Mouse (Mus musculus) hindbrain, embryonic 10.5 days (tissue): Measurements from ENCODE around the gene Gm13287. TPM values are rescaled to one million over a fixed set of nuclear protein-coding genes. Genes with fewer than 3 reads are reported as not detected.

ENCODE experiments used
- polyA plus RNA-seq: library from polyadenylated mRNA; unstranded; fragments of >200 nt; fragmentation: Nextera tagmentation; extraction: Ambion mirVana; gene quantifications from 2 replicates; pipeline ENCODE4 v1.2.1, GENCODE M21; 2016

Gene Gm13287
- polyA plus RNA-seq, 1 experiment from 2014 or later, result not detected

Other genes with a start within 250 kb of the Gm13287 start
- not detected in 2 replicates for gene Ifna15, start 245.0 kb upstream of the Gm13287 start, polyA plus RNA-seq
- gene Ifna14, start 231.5 kb upstream of the Gm13287 start, polyA plus RNA-seq, result not detected in 2 replicates
- gene Ifna9, start 210.9 kb upstream of the Gm13287 start, polyA plus RNA-seq, result not detected in 2 replicates
- gene Ifna12, start 199.9 kb upstream of the Gm13287 start, polyA plus RNA-seq, result not detected in 2 replicates
- not detected in 2 replicates for gene C87499, start 168.8 kb upstream of the Gm13287 start, polyA plus RNA-seq
- not detected in 2 replicates for gene Ifna13, start 158.8 kb upstream of the Gm13287 start, polyA plus RNA-seq
- not detected in 2 replicates for gene Ifna16, start 126.3 kb upstream of the Gm13287 start, polyA plus RNA-seq
- not detected in 2 replicates for gene Ifna2, start 119.3 kb upstream of the Gm13287 start, polyA plus RNA-seq
- not detected in 2 replicates for gene Ifnab, start 111.9 kb upstream of the Gm13287 start, polyA plus RNA-seq
- gene Gm26566, start 81.4 kb upstream of the Gm13287 start, polyA plus RNA-seq, result 0.68 and 1.3 TPM in 2 replicates
- gene Klhl9, start 80.8 kb upstream of the Gm13287 start, polyA plus RNA-seq, result 74.4 and 90.5 TPM in 2 replicates
- gene Gm13271, start 48.4 kb upstream of the Gm13287 start, polyA plus RNA-seq, result not detected in 2 replicates
- 0.34 TPM in 1 of 2 replicates, not detected in the other for gene Gm13283, start 43.1 kb upstream of the Gm13287 start, polyA plus RNA-seq
- 0.22 TPM in 1 of 2 replicates, not detected in the other for gene Gm13290, start 29.4 kb upstream of the Gm13287 start, polyA plus RNA-seq
- not detected in 2 replicates for gene Gm13289, start 26.3 kb upstream of the Gm13287 start, polyA plus RNA-seq
- not detected in 2 replicates for gene Gm13272, start 23.4 kb upstream of the Gm13287 start, polyA plus RNA-seq
- gene Ifnz, start 21.1 kb upstream of the Gm13287 start, polyA plus RNA-seq, result 0.31 TPM in 1 of 2 replicates, not detected in the other
- gene Gm13276, start 17.5 kb upstream of the Gm13287 start, polyA plus RNA-seq, result not detected in 2 replicates
- not detected in 2 replicates for gene Gm13277, start 14.6 kb upstream of the Gm13287 start, polyA plus RNA-seq
- gene Gm13278, start 11.7 kb upstream of the Gm13287 start, polyA plus RNA-seq, result not detected in 2 replicates
- not detected in 2 replicates for gene Gm13275, start 8.8 kb upstream of the Gm13287 start, polyA plus RNA-seq
- not detected in 2 replicates for gene Gm13279, start 5.9 kb upstream of the Gm13287 start, polyA plus RNA-seq
- gene Gm13285, start 3.6 kb upstream of the Gm13287 start, polyA plus RNA-seq, result 0.10 and 0.40 TPM in 2 replicates
- not detected in 2 replicates for gene Gm13288, start 2.3 kb downstream of the Gm13287 start, polyA plus RNA-seq
- not detected in 2 replicates for gene Ifna7, start 13.0 kb downstream of the Gm13287 start, polyA plus RNA-seq
- not detected in 2 replicates for gene Ifna11, start 16.7 kb downstream of the Gm13287 start, polyA plus RNA-seq
- not detected in 2 replicates for gene Ifna6, start 24.2 kb downstream of the Gm13287 start, polyA plus RNA-seq
- gene Ifna5, start 32.3 kb downstream of the Gm13287 start, polyA plus RNA-seq, result not detected in 2 replicates
- not detected in 2 replicates for gene Ifna4, start 38.6 kb downstream of the Gm13287 start, polyA plus RNA-seq
- not detected in 2 replicates for gene Ifna1, start 46.8 kb downstream of the Gm13287 start, polyA plus RNA-seq
- gene Ifne, start 76.9 kb downstream of the Gm13287 start, polyA plus RNA-seq, result not detected in 2 replicates